Mouse (Mus musculus): Measurements from ENCODE around the gene Hist1h1t.

GRCm38 (mm10) chr13:23738677-23739068, 43.1 kb downstream of the Hist1h1t start, which contains the start of gene Hist1h1c:
- TF ChIP-seq CTCF (IDR thresholded peaks at IDR 0.05; ENCODE audit: low read depth, low read length) (no peak), EP300 (IDR thresholded peaks at IDR 0.05; ENCODE audit: insufficient read depth, low read depth, low read length) (no peak), POLR2A (IDR thresholded peaks at IDR 0.05; ENCODE audit: insufficient read depth, low read length) (peak; percentile 98)

Measured in ES-Bruce4 (cell line).